Mouse (Mus musculus): ENCODE data around the gene Gcsam.

- TF ChIP-seq CTCF (IDR thresholded peaks at IDR 0.05; ENCODE audit: low read depth, low read length): no peak
- no peak for TF ChIP-seq GATA1 (IDR thresholded peaks at IDR 0.05; ENCODE audit: borderline replicate concordance, low read length)
These were observed 47.5 kb downstream of the Gcsam start for GRCm38 (mm10) chr16:45657574-45658159.
